Mouse (Mus musculus) heart, postnatal 0 days (tissue): Measurements from ENCODE around the gene Rfc1.

ENCODE experiments used
- CTCF ChIP-seq: IDR thresholded peaks from 2 replicates; pipeline ENCODE4 v1.5.1; 2016; ENCODE audit warnings: antibody characterized with exemption, control low read depth, low read depth
- EP300 ChIP-seq: IDR thresholded peaks from 2 replicates; pipeline ENCODE4 v1.6.1; 2016; ENCODE audit warnings: antibody characterized with exemption, low read depth

DNA sequence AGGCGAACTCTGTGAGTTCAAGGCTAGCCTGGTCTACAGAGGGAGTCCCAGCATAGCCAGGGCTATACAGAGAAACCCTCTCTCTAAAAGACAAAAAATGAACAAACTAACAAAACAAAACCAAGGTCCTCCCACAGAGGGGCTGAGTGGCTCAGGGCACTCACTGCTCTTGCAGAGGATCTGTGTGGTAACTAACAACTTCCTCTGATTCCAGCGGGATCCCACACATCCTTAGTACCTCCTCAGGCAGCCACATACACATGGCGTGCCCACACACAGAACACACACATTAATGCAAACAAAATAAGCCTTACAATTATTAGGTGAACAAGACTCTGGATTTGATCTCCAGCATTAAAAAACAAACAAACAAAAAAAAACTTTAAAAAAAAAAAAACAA, 22.3 kb upstream of the Rfc1 start:
- no peak for TF ChIP-seq CTCF
- TF ChIP-seq EP300 = no peak
